Mouse (Mus musculus) T-helper 1 cell (primary cell): Measurements from ENCODE around the gene Slc24a2.

ENCODE experiments used
- in situ Hi-C: fragments of 300-600 bp; cut with MboI, MseI; formaldehyde crosslinking; loops from one replicate; pipeline ENCODE4 v1.15.1; 2025; ENCODE audit warnings: high pct_unique_total_duplicates

Gene Slc24a2

GRCm38 (mm10) chr4:87119758-87120157, 110.5 kb downstream of the Slc24a2 start:
- in situ Hi-C loops, result no loop called here

DNA sequence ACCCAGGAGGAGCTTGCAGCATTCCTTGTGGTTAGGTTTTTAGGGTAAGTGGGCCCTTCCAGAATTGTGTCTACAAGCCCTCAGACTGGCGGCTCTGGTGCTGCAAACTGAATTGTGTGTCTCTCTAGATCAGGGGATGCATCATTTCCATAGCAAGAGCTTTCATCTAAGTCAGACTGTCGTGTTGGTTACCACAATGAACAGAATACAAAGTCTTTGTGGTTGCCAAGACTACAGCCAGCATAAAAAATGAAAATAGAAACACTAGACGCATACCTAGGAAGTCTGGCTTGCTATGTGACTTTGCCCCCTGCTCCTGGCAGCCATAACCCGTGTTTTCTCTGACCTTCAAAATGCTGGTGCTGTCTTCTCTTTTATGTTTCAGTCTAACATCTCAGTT, 114.6 kb downstream of the Slc24a2 start:
- in situ Hi-C loops, result no loop called here

GRCm38 (mm10) chr4:87109331-87110059, 120.8 kb downstream of the Slc24a2 start:
- in situ Hi-C loops, result no loop called here

GRCm38 (mm10) chr4:87100936-87101335, 129.3 kb downstream of the Slc24a2 start:
- in situ Hi-C loops, result no loop called here

- in situ Hi-C loops, result no loop called here
These were observed 134.1 kb downstream of the Slc24a2 start for GRCm38 (mm10) chr4:87096186-87096585.

- in situ Hi-C loops, result no loop called here
These were observed 136.7 kb downstream of the Slc24a2 start for GRCm38 (mm10) chr4:87093612-87094011.

- in situ Hi-C loops, result no loop called here
These were observed 139.4 kb downstream of the Slc24a2 start for GRCm38 (mm10) chr4:87090841-87091240.

DNA sequence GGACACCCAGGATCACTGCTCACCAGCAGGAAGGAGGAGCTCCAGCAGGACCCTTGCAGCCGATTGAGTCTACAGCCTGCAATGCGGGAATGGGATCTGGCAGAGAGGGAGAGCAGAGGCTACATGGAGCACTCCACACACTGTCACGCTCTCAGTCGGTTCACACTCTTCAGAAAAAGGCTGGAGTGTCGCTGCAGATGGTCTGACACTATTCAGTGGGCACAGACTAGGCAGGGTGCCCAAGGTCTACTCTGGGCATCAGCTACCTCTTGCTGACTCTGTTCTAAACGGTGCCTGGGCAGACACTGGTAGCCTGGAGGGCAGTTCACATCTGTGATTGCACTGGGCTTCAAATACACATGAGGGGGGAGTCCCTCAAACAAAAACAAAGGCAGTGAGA, 141.6 kb downstream of the Slc24a2 start:
- in situ Hi-C loops, result no loop called here

- in situ Hi-C loops, result no loop called here
These were observed 142.7 kb downstream of the Slc24a2 start for GRCm38 (mm10) chr4:87087597-87087996.

GRCm38 (mm10) chr4:87086933-87087577, 143.2 kb downstream of the Slc24a2 start:
- in situ Hi-C loops, result no loop called here

GRCm38 (mm10) chr4:87081321-87081720, 149.0 kb downstream of the Slc24a2 start:
- in situ Hi-C loops, result no loop called here

- in situ Hi-C loops, result no loop called here
These were observed 151.0 kb downstream of the Slc24a2 start for GRCm38 (mm10) chr4:87079305-87079704.

- in situ Hi-C loops, result no loop called here
These were observed 151.6 kb downstream of the Slc24a2 start for GRCm38 (mm10) chr4:87078726-87079125.

- in situ Hi-C loops, result no loop called here
These were observed 154.5 kb downstream of the Slc24a2 start for GRCm38 (mm10) chr4:87075761-87076160.

DNA sequence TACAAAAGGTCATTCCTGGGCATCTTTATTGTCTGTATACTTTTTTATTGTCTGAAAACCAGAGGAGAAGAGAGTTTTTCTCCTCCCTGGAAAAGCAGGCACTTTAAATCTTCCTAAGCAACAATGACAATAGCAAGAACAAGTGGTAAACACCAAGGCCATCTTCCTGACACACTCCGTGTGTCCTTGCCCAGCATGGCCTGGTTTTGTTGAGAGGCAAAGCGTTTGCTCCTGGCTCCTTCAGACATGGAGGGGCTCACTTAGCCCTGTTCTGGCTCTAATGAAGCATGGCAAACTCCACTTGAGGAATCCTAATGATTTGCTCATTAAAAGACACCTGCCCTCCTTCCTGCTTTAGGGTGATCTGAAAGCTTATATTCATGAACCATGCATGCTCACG, 162.2 kb downstream of the Slc24a2 start:
- in situ Hi-C loops, result no loop called here

- in situ Hi-C loops, result no loop called here
These were observed 165.1 kb downstream of the Slc24a2 start for GRCm38 (mm10) chr4:87065227-87065626.

DNA sequence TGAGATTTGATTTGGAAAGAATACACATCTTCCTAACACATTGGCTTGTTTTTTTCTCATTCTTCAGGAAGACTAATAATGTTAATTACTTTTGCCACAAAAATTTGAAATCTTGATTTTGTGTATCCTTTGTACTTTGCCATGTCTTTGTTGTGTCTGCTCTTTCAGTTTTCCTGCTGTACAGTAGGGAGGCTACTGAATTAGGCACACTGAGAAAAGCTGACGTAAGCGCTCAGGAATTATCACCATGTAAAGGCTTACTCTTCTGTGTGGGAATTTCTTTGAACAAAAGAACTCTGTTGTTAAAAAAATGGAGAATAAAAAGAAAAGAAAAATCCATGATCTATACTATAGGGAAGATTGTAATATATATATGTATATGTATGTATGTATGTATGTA, 165.7 kb downstream of the Slc24a2 start:
- in situ Hi-C loops, result no loop called here

- in situ Hi-C loops, result no loop called here
These were observed 167.5 kb downstream of the Slc24a2 start for GRCm38 (mm10) chr4:87062771-87063253.

GRCm38 (mm10) chr4:87061696-87062095, 168.6 kb downstream of the Slc24a2 start:
- in situ Hi-C loops, result no loop called here

- in situ Hi-C loops, result no loop called here
These were observed 172.7 kb downstream of the Slc24a2 start for GRCm38 (mm10) chr4:87057572-87057971.

DNA sequence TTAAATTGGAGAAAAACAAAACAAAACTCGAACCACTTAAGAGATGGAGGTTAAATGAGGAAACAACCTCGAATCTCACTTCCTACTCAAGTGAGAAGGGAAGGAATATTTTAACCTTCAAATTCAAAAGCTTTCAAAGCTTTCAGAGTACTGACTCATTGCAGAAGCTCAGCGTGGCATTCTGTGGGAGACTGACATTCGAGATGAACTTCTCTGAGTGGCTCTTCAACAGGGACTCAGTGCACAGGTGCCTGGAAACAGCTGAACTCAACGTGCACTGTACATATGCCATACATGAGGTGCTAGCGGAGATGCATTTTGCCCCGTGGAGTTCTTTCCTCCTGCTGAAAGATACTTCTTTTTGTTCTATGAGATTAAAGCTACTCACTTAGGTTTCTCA, 174.5 kb downstream of the Slc24a2 start:
- in situ Hi-C loops, result no loop called here

GRCm38 (mm10) chr4:87052881-87053280, 177.4 kb downstream of the Slc24a2 start:
- in situ Hi-C loops, result no loop called here

- in situ Hi-C loops, result no loop called here
These were observed 181.2 kb downstream of the Slc24a2 start for GRCm38 (mm10) chr4:87049061-87049460.
